Mouse (Mus musculus) liver, adult 2 months (tissue): ENCODE measurements around the gene Dlgap4.

Experiments
- CTCF ChIP-seq: fragments of 200-500 bp; IDR thresholded peaks from 2 replicates; pipeline ENCODE4 v1.5.1; 2011; ENCODE audit warnings: low read depth, low read length, control low read depth
- POLR2A ChIP-seq: fragments of 200-500 bp; IDR thresholded peaks from 2 replicates; pipeline ENCODE4 v1.6.1; 2011; ENCODE audit warnings: low read length, control low read depth; ENCODE audit not compliant: insufficient read depth; ENCODE audit errors: extremely low read depth

DNA sequence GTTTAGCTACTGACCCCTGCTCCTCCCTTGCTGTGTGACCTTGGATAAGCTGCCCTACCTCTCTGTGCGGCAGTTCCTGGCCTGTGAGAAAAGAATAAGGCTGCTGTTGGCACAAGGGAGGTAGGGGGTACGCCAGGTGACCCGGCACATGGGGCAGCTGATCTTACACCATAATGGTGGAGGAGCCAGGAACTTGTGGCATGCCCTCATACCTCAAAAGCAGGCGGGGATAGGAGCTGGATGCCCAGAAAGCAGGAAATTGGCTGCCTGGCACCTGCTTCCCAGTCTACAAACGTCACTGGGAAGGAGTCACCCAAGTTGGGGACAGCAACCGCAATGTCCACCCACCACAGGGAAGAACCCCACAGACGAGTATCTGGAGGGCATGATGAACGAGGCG, 166.6 kb downstream of the Dlgap4 start:
- TF ChIP-seq CTCF = no peak
- TF ChIP-seq POLR2A = no peak
